Mouse (Mus musculus) MEL (cell line): ENCODE measurements around the gene Rexo5.

Source experiments
- CTCF ChIP-seq, 3 experiments: IDR thresholded peaks in 2 of 3; conservative IDR thresholded peaks in 1 of 3; 2 replicates each; pipeline ENCODE4 v1.5.1; 2011 to 2012; ENCODE audit warnings: low read length in 3 of 3, low read depth in 2 of 3, mild to moderate bottlenecking in 2 of 3, improper control_type of control experiment in 1 of 3, inconsistent platforms in 1 of 3, mixed read lengths in 1 of 3, moderate library complexity in 1 of 3; ENCODE audit not compliant: control insufficient read depth in 1 of 3, insufficient read depth in 1 of 3, poor library complexity in 1 of 3, severe bottlenecking in 1 of 3
- EP300 ChIP-seq, 2 experiments: IDR thresholded peaks; 2 replicates each; pipeline ENCODE4 v1.6.1; 2011; ENCODE audit warnings: improper control_type of control experiment in 2 of 2, low read length in 2 of 2, low read depth in 1 of 2, mild to moderate bottlenecking in 1 of 2
- POLR2A ChIP-seq, 2 experiments: IDR thresholded peaks; 2 replicates each; pipeline ENCODE4 v1.6.1; 2011 to 2012; ENCODE audit warnings: low read length in 2 of 2, mild to moderate bottlenecking in 2 of 2, control low read depth in 1 of 2, improper control_type of control experiment in 1 of 2, low read depth in 1 of 2, moderate library complexity in 1 of 2; ENCODE audit not compliant: control insufficient read depth in 1 of 2, insufficient read depth in 1 of 2, poor library complexity in 1 of 2
- TAL1 ChIP-seq: IDR thresholded peaks from 2 replicates; pipeline ENCODE4 v1.6.1; 2012; ENCODE audit warnings: mild to moderate bottlenecking, inconsistent platforms, low read length, moderate library complexity, mixed read lengths
- ZNF384 ChIP-seq: IDR thresholded peaks from 2 replicates; pipeline ENCODE4 v1.6.1; 2012; ENCODE audit warnings: low read depth, mild to moderate bottlenecking, inconsistent platforms, low read length, improper control_type of control experiment

GRCm38 (mm10) chr7:119881229-119881628 is 87.4 kb downstream of the Rexo5 start:
- TF ChIP-seq ZNF384 = no peak
- TF ChIP-seq CTCF (IDR thresholded peaks at IDR 0.05 in 2 of 3, conservative IDR thresholded peaks at IDR 0.05 in 1 of 3; ENCODE audit: control insufficient read depth in 1 of 3, insufficient read depth in 1 of 3, low read depth in 2 of 3, low read length in 3 of 3, poor library complexity in 1 of 3, severe bottlenecking in 1 of 3) = no peak
- TF ChIP-seq EP300 (IDR thresholded peaks at IDR 0.05; ENCODE audit: low read depth in 1 of 2, low read length in 2 of 2) = no peak
- no peak for TF ChIP-seq POLR2A (IDR thresholded peaks at IDR 0.05; ENCODE audit: control insufficient read depth in 1 of 2, insufficient read depth in 1 of 2, low read depth in 1 of 2, low read length in 2 of 2, poor library complexity in 1 of 2)
- TF ChIP-seq TAL1 = no peak
